Mouse (Mus musculus): Measurements from ENCODE around the gene Ccnj. TPM values are rescaled to one million over a fixed set of nuclear protein-coding genes. Genes with fewer than 3 reads are reported as not detected.

Gene Ccnj
- polyA plus RNA-seq, 1 experiment from 2014 or later: 6.3 TPM

GRCm38 (mm10) chr19:40894519-40895392, 63.7 kb downstream of the Ccnj start, which contains the start of gene Zfp518a:
TSS of gene Zfp518a (plus strand) at chr19:40894705.
- TF ChIP-seq CTCF (IDR thresholded peaks at IDR 0.05): no peak
- CTCF ChIA-PET: no interaction called here
- DNase-seq (ENCODE audit: low read depth, low spot score) (peak; percentile 87), ATAC-seq (peak; percentile 80)
- in situ Hi-C loops (cut with MboI; ENCODE audit: low pct_unique_long_range_greater_than_20kb): no loop called here
- POLR2A ChIA-PET: no interaction called here
- H3K27me3 ChIP-seq: peaks cover 81% of the 10 kb centered on the region

- TF ChIP-seq CTCF (IDR thresholded peaks at IDR 0.05): no peak
- in situ Hi-C loops (cut with MboI; ENCODE audit: low pct_unique_long_range_greater_than_20kb): no loop called here
- peaks cover 75% of the 10 kb centered on the region for H3K27me3 ChIP-seq
- ATAC-seq (no peak), DNase-seq (ENCODE audit: low read depth, low spot score) (peak; percentile 15)
- POLR2A ChIA-PET: no interaction called here
- CTCF ChIA-PET: no interaction called here
These were observed 64.3 kb downstream of the Ccnj start for GRCm38 (mm10) chr19:40895393-40895703.

Other genes starting within 250 kb of the Ccnj start
- 73.9 TPM for gene Aldh18a1, start 242.8 kb upstream of the Ccnj start, polyA plus RNA-seq (2021)
- gene Tctn3, start 219.0 kb upstream of the Ccnj start, polyA plus RNA-seq (2021): 19.9 TPM
- 0.47 TPM for gene Entpd1, start 218.9 kb upstream of the Ccnj start, polyA plus RNA-seq (2021)
- gene Cc2d2b, start 82.5 kb upstream of the Ccnj start, polyA plus RNA-seq (2021): not detected
- 5.7 TPM for gene Zfp518a, start 63.4 kb downstream of the Ccnj start, polyA plus RNA-seq (2021)
- 78.4 TPM for gene Blnk, start 163.3 kb downstream of the Ccnj start, polyA plus RNA-seq (2021)
- gene Dntt, start 198.0 kb downstream of the Ccnj start, polyA plus RNA-seq (2021): 0.03 TPM
- gene Opalin, start 245.8 kb downstream of the Ccnj start, polyA plus RNA-seq (2021): not detected

Data from Patski (cell line).